Comparison of ENCODE assay signal across 14 mouse cellular contexts in the genomic region with DNA sequence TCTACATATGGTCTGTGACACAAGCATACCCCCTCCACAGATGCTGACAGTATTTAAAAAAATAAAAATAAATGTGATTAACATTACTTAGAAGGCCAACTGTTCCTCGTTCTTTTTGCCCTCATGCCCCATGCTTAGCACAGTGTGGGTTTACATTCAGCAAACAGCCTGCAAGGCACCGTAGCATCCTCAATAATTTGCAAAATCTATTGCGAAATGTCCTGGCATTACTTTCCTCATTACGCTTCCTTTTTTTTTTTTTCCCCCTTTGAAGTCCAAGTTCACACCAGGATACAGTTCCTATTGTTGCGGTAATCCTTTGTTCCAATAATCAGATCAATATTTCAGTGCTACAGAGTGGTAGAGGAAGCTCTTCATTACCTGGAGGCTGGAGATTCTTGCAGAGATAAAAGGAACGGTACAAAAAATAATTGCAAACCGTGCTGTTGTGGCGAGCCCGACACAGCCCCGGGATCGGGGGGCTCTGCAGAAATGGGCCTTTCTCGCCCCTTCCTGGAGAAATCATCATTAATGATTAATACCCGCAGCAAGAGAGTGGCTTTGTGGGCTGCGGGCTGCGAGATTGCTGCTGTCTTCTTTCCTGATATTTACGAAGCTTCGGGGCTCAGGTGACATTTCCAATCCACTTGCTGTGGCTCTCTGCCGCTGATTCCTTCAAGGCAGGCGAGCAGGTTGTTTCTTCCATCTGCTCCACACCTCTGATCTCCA. TPM values are rescaled to one million over a fixed set of nuclear protein-coding genes. Genes with fewer than 3 reads are reported as not detected.
DNase-seq lines count a peak whose midpoint lies in the region; ATAC-seq and TF ChIP-seq lines count a peak whose summit lies in the region.
"Had no signal": no experiment of that assay in that cellular context is flagged by ENCODE, and none has a peak within 500 bp of the region (broad histone marks: within the 10 kb centered on the region; RNA-seq: fewer than 3 reads in every experiment).

No protein-coding gene starts in this region.

- H3K36me3 ChIP-seq in forebrain, embryonic 16.5 days (ENCODE audit: control insufficient read depth, insufficient read depth) = no peaks in the 10 kb centered on the region
- H3K36me3 ChIP-seq in hindbrain, embryonic 14.5 days (replicated peaks; ENCODE audit: control insufficient read depth, insufficient read depth) = no peaks in the 10 kb centered on the region
- H3K36me3 ChIP-seq in neural tube, embryonic 12.5 days = no peaks in the 10 kb centered on the region

- H3K9me3 ChIP-seq in forebrain, embryonic 16.5 days (ENCODE audit: control insufficient read depth, low read length) = no peaks in the 10 kb centered on the region
- no peaks in the 10 kb centered on the region for H3K9me3 ChIP-seq in hindbrain, embryonic 14.5 days (ENCODE audit: control insufficient read depth, low read length)
- H3K9me3 ChIP-seq in neural tube, embryonic 12.5 days = no peaks in the 10 kb centered on the region

- H3K27me3 ChIP-seq in forebrain, embryonic 16.5 days (replicated peaks; ENCODE audit: control insufficient read depth, insufficient read depth, low read length) = no peaks in the 10 kb centered on the region
- no peaks in the 10 kb centered on the region for H3K27me3 ChIP-seq in hindbrain, embryonic 14.5 days (ENCODE audit: control insufficient read depth, insufficient read depth, low read length)
- H3K27me3 ChIP-seq in neural tube, embryonic 12.5 days (replicated peaks) = no peaks in the 10 kb centered on the region

- peaks cover 5% of the 10 kb centered on the region for H3K4me1 ChIP-seq in forebrain, embryonic 16.5 days (replicated peaks; ENCODE audit: control insufficient read depth, insufficient read depth, low read length)
- H3K4me1 ChIP-seq in hindbrain, embryonic 14.5 days (replicated peaks; ENCODE audit: control insufficient read depth, insufficient read depth, low read length) = peaks cover 11% of the 10 kb centered on the region
- 0 out of 2 replicates have a peak, but pooled peaks cover 3% of the 10 kb centered on the region for H3K4me1 ChIP-seq in neural tube, embryonic 12.5 days

- TF ChIP-seq CTCF in layer of hippocampus, adult 2 months (conservative IDR thresholded peaks at IDR 0.05) = no peak

- WGBS in forebrain, embryonic 16.5 days = 54% methylated on average over 19 of the region's 19 CpGs
- WGBS in hindbrain, embryonic 14.5 days = 40% methylated on average over 19 of the region's 19 CpGs
- WGBS in neural tube, embryonic 12.5 days = 48% methylated on average over 19 of the region's 19 CpGs

- H3K4me2 ChIP-seq in forebrain, embryonic 16.5 days (ENCODE audit: low read length) = peak overlapping the region; percentile 41
- H3K4me2 ChIP-seq in hindbrain, embryonic 14.5 days (replicated peaks) = peak overlapping the region; percentile 47
- peak overlapping the region; percentile 41 for H3K4me2 ChIP-seq in neural tube, embryonic 12.5 days (replicated peaks)

- no peak for DNase-seq in layer of hippocampus, adult 2 months (ENCODE audit: low spot score in 2 of 2)
- DNase-seq in layer of hippocampus, adult 9-10 months (ENCODE audit: low spot score) = no peak
- DNase-seq in hindbrain, embryonic 14.5 days (ENCODE audit: low spot score) = peak; percentile 51
- DNase-seq in gastrocnemius, postnatal 36 days = no peak
- DNase-seq in lung, adult 18-20 months = no peak
- DNase-seq: gastrocnemius, postnatal 14 days; heart, postnatal 4 days; liver; lung, postnatal 36 days had no signal

- no peak overlapping the region for H3K27ac ChIP-seq in layer of hippocampus, adult 2 months
- H3K27ac ChIP-seq in forebrain, embryonic 16.5 days (ENCODE audit: low read length) = no peak overlapping the region
- H3K27ac ChIP-seq in hindbrain, embryonic 14.5 days = peak overlapping the region; percentile 82
- no peak overlapping the region for H3K27ac ChIP-seq in neural tube, embryonic 12.5 days

- intact Hi-C loops in gastrocnemius, postnatal 36 days (cut with DNase I) = no loop called here

- peak overlapping the region; percentile 32 for H3K4me3 ChIP-seq in layer of hippocampus, adult 2 months
- peak overlapping the region; percentile 20 for H3K4me3 ChIP-seq in forebrain, embryonic 16.5 days (replicated peaks; ENCODE audit: low read length)
- peak overlapping the region; percentile 15; the same call in 1 of the 2 replicates for H3K4me3 ChIP-seq in hindbrain, embryonic 14.5 days (replicated peaks; ENCODE audit: low read length)
- no peak overlapping the region for H3K4me3 ChIP-seq in neural tube, embryonic 12.5 days

- H3K9ac ChIP-seq in forebrain, embryonic 16.5 days (replicated peaks; ENCODE audit: low read depth, low read length) = peak overlapping the region; percentile 43
- H3K9ac ChIP-seq in hindbrain, embryonic 14.5 days = peak overlapping the region; percentile 57
- H3K9ac ChIP-seq in neural tube, embryonic 12.5 days = peak overlapping the region; percentile 35; the same call in 1 of the 2 replicates

- 0 out of 2 replicates have a peak, but pooled peaks have one; percentile 31 for ATAC-seq in forebrain, embryonic 16.5 days
- ATAC-seq in hindbrain, embryonic 14.5 days (ENCODE audit: low FRiP score) = peak; percentile 57; the same call in 1 of the 2 replicates
- ATAC-seq in neural tube, embryonic 12.5 days (ENCODE audit: low FRiP score, low read depth) = peak; percentile 39; the same call in 1 of the 2 replicates
- ATAC-seq: activated CD4-positive, CD25-positive, alpha-beta regulatory T cell, adult 4 months had no signal

RNA-seq across cellular contexts. Expression of gene Tas2r134, which starts 27.7 kb away (rescaled TPM):
- not detected for total RNA-seq in layer of hippocampus, adult 2 months (2021)
- polyA plus RNA-seq in forebrain, embryonic 16.5 days (2015; fragmentation: Nextera tagmentation; extraction: Ambion mirVana) = not detected in 2 replicates
- not detected in 2 replicates for polyA plus RNA-seq in hindbrain, embryonic 14.5 days (2014; fragmentation: Nextera tagmentation; extraction: Ambion mirVana)
- not detected in 2 replicates for polyA plus RNA-seq in neural tube, embryonic 12.5 days (2016; fragmentation: Nextera tagmentation; extraction: Ambion mirVana)
- not detected for total RNA-seq in gastrocnemius, postnatal 36 days (2021)
- total RNA-seq: gastrocnemius, postnatal 14 days; heart, postnatal 4 days; layer of hippocampus, postnatal 14 days had no signal
- polyA plus RNA-seq: activated CD4-positive, CD25-positive, alpha-beta regulatory T cell, adult 4 months; embryonic facial prominence, embryonic 11.5 days had no signal
